Mouse (Mus musculus) gastrocnemius, postnatal 36 days (tissue): Measurements from ENCODE around the gene Znrf3. TPM values are rescaled to one million over a fixed set of nuclear protein-coding genes. Genes with fewer than 3 reads are reported as not detected.

Experiments
- DNase-seq, 2 experiments: peaks; one replicate each; pipeline ENCODE4 v3.0.0; 2022
- intact Hi-C: fragments of 180-260 bp; cut with DNase I; formaldehyde crosslinking; loops from one replicate; pipeline ENCODE4 v1.15.1; 2025
- total RNA-seq, 2 experiments: library from RNA; stranded (reverse); gene quantifications; 2 replicates each; pipeline ENCODE4 v1.2.3; 2021

The Znrf3 gene
- total RNA-seq, 2 experiments from 2014 or later, result 4.3 to 6.9 TPM

DNA sequence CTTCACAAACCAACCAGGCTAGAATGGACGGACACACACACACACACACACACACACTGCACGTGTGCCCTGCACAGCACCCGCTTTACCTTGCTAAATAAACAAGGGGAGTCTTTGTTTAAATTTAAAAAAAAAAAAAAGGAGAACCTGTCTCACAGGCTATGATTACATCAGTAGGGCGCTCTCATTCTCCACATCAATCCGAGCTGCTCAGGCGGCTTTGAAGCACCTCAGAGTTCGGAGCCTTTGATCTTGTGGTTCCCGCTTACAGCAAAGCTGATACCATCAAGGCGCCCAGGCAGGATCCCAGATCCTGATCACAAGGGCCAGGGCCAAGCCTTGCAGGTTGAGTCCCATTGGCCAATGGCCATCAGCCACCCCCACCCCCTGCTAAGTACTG, 33.1 kb downstream of the Znrf3 start:
- intact Hi-C loops, result no loop called here
- no peak for DNase-seq

DNA sequence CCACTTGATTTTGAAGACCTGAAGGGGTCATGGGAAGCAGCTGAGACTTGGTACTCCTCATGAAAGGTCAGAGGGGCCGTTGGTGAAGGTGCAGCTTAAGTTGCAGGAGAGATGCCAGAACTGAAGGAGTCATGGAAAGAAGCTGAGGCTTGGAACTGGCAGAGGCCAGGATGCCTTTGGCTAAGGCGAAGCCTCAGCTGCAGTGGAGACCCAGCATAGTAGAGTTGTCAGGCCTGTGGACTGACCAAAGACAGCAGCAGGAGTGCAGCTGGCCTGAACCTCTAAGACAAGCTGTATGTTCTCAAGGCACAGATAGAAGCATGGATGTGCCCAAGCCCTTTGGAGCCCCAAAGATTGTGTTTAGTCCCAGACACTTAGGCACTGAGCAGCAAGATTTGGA, 40.5 kb downstream of the Znrf3 start:
- intact Hi-C loops, result no loop called here
- DNase-seq, result no peak

DNA sequence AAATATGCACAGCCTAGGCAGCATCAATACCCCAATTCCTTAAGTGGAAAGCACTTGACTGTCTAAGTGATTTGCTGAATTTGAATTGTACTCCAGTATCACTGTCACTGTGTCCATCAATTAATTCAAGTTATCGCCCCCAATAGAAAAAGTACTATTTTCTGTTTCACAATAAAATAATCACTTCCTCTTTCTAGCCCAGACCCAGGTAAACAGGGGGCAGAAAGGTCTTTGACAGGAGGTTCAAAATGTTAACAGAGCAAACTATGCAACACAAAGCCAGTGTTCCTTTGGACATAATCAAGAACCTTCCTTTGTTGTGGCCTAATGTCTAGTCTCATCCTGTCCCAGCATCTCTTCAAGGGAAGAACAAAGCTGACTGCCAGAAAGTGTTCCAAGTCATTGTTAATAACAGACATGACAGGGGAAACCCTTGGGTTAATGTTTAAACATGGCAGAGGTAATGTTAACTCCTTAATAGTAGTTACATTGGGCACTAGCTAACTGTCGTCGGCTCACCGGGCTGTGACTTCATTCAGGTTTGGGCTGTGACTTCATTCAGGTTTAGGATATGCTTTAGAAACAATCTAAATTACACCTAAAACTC, 42.4 kb downstream of the Znrf3 start:
- DNase-seq, result no peak
- intact Hi-C loops, result no loop called here

DNA sequence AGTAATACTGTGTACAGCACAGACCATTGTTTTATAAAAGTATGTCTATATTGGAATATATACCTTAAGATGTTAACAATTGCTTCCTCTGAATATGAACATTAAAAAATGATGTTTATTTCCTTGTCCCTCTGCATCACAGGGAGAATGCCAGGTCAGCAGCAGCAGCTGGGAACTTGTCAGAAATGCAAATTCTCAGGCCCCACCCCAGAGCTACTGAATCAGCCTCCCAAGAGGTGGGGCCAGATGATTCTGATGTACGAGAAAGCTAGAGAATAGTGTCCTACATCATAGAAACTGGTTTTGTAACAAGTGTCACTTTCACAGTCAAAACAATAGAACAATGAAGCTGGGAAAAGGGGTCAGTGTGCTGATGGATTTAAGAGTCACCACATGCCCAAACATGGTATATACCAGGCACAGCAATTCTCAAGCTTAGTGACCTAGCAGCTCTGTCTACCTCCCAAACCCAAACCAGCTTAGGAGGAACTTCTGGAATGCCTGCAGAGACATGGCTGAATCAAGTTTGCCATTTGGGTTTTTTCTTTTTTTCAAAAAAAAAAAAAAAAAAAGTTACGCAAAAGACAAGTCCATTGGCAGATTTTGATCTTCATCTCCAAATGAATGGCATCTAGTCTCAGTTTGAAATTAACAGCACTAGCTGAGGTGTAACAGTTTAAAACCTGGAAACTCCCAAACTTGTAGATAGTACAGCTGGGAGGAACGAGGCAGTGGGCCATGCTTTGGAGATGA, 46.2 kb downstream of the Znrf3 start:
- intact Hi-C loops, result no loop called here
- DNase-seq, result no peak

DNA sequence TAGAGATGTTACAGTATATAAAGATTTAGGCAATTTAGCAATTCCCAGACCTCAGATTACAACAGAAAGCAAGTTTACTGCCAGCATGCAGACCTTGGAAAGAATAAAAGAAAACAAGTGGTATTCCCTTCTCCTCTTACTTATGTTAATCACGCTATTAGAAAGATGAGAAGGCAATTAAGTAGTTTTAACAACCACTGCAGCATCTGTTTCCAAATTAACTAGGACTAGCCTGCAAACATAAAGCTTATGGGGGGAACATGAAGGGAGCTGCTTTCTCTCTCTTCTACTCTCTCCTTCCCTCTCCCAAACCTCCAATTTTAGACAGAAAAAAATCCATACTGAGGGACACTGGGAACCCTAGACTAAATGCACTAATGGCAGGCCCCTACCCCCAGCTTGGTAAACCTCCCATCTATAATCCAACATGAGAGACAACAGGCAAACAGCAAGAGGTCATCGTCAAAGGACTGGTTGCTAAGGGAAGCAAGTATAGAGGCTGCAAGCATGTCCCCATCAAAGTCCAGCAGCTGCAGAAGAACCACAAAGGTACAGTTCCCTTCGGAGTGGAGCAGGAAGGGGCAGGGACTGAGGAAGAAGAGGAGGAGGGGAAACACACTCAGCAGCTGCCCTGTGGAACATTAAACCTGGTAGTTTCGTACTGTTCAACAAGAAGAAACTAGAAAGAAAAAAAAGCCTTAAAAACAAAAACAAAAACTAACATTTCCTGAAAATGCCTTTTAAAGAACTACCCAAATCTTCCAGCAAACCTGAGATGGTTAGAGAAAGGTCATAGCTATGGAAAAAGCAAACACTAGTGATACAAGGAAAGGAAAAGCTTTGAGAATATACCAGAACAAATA, 53.4 kb downstream of the Znrf3 start:
- DNase-seq, result no peak
- intact Hi-C loops, result loop anchor here (5.0 kb wide), 1 partner anchor 41 kb away; no protein-coding TSS in a partner anchor

DNA sequence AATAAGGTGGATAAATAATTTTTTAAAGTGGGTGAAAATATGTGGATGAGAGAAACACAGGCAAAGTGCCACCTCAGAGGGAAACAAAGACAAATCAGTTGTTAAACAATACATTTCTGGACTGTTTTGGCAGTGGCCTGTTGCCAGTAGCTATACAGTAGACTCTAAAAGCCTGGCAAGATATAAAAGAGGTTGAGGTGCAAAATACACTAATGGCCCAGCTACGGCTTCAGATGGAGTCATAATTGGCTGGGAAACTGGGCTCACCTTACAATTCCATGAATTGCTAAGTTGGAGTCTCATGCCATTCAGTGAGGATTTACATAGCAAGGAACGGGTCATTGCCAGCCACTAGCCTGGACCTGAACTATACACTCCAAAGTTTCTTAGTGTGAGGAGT, 62.0 kb downstream of the Znrf3 start:
- DNase-seq, result no peak
- intact Hi-C loops, result loop anchor here (5.0 kb wide), 1 partner anchor 55 kb away; no protein-coding TSS in a partner anchor

DNA sequence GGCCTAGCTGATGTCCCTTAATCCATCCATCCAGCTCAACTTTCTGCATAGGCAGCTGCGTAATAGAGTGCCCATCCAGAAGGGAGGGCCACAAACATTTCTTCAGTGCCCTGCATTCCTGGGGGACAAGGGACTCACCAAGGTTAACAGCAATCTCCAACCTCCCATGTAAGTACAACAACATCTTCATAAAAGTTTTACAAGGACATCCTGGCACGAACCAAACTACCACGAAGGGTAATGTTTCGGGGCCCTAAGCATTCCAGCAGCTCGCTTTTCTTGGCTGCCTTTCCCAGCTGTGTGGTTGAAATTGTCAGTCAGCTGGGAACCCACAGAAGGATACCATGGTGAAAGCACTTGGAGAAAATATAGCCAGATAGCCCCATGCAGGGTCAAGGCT, 63.4 kb downstream of the Znrf3 start:
- intact Hi-C loops, result loop anchor here (5.0 kb wide), 1 partner anchor 56 kb away; no protein-coding TSS in a partner anchor
- DNase-seq, result peak in 1 of 2 experiments; percentile 17

DNA sequence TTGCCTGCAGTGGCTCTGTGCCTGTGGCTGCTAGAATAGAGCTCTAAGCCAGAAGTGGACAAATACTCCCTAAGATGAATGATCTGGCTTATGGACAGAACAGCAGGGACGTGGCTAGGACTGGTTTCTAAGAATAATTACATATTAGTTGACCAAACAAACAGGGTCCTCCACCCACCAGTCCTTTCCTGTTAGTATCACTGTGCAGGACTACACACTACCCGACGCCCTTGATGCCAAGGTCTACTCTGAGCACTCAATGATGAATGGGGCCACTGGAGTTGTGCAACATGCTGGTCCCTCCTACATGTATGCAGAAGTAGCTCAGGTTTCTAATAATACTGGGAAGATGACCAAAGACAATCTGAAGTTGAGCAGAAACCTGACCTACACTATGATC, 64.4 kb downstream of the Znrf3 start:
- no peak for DNase-seq
- intact Hi-C loops, result loop anchor here (5.0 kb wide), 1 partner anchor 57 kb away; no protein-coding TSS in a partner anchor

DNA sequence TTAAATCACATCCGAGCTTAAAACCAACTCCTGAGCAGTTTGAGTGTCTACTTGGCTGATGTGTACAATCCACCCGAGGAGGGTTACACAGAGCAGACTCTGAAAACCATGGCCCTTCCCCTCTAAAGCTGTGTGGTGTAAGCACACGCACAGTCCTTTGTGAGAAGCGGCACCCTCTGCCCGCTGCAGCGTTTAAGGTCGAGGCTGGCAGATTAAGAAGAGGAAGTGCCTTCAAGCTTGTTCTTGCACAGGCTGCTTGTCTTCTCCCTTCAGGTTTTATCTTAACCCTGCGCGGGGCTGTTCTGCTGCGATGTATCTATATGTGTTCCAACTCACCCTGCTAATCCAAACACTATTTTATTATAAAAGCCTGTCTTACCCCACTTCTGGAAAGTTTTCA, 75.5 kb downstream of the Znrf3 start:
- DNase-seq, result no peak
- intact Hi-C loops, result no loop called here

DNA sequence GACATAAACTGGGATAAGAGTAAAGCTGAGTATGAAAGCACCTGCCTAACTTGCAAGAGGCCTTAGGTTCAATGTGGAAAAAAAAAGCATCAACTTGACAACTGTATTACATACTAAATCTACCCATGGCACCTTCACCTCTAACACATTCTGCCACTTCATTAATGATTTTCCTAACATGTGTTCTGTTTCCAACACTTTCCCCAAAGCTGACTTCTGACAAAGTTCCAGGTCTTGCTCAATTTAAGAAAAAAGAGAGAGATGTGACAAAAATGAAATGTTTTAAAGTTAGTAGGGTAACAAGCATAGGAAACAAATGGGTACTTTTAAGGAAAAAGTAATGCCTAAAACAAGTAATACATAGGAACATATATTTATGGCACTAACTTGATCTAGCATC, 76.2 kb downstream of the Znrf3 start:
- DNase-seq, result no peak
- intact Hi-C loops, result no loop called here

DNA sequence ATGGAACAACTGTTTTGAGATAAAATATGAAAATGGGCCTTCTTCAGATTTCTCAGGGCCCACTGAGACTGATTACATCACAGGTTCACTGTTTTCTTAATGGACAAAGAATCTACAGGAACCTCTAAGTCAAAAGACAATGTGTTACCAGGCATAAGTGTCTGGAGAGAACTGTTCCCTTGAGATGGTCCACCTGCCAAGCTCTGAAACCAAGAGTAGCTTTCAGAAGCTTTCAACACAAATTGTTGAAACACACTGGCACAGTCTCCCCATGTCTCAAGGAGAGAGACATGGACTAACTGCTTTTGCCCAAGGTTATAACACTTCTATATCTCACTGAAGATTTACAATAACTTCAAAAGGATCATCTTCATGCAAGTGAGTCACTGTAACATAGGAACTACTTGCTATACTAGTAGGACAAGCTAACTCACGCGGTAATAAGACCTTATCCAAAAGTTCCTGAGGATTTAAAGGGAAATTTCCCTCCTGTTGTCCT, 89.3 kb downstream of the Znrf3 start:
- intact Hi-C loops, result no loop called here
- no peak for DNase-seq

DNA sequence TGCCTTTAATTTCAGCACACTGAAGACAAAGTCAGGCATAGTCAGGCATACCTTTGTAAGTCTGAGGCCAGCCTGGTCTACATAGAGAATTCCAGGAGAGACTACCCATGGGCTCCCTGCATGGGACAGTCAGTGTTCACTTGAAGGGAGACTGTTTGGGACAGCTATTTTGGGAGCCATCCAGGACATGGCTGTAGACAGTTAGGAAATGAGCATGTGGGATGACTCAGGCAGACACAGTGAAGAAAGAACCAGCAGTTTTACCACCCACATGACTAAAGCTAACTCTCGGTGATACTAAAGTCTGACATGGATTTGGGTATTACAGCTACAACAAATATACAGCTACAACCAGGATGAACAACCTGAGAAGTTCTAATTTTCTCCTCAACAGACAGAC, 89.9 kb downstream of the Znrf3 start:
- DNase-seq, result peak in 1 of 2 experiments; percentile 5
- intact Hi-C loops, result no loop called here

DNA sequence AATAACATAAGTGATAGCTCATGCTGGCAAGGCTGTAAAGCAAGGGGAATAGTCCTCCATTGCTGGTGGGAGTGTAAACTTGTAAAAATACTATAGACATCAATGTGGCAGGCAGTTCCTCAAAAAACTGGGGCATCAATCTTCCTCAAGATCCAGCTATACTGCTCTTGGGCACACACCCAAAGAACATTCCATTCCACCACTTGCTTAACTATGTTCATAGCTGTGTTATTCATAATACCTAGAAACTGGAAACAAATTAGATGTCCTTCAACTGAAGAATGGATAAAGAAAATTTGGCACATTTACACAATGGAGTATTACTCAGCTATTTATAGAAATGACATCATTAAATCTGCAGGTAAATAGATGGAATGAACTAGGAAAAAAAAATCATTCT, 91.6 kb downstream of the Znrf3 start:
- intact Hi-C loops, result no loop called here
- DNase-seq, result no peak

DNA sequence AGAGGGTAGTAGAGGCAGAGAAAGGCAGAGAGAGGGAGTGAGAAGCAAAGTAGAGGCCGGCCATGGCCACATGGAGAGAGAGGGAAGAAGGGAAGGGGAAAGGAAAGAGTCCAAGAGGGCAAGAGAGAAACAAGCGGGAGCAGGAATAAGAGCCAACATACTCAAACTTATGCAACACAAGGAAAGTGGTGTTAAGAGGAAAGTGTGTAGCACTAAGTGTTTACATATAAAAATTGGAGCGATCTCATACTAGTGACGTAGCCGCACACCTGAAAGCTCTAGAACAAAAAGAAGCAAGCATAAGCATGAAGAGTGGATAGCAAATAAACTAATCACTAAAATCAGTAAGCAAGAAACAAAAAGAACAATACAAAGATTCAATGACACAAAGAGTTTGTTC, 95.2 kb downstream of the Znrf3 start:
- intact Hi-C loops, result no loop called here
- no peak for DNase-seq

DNA sequence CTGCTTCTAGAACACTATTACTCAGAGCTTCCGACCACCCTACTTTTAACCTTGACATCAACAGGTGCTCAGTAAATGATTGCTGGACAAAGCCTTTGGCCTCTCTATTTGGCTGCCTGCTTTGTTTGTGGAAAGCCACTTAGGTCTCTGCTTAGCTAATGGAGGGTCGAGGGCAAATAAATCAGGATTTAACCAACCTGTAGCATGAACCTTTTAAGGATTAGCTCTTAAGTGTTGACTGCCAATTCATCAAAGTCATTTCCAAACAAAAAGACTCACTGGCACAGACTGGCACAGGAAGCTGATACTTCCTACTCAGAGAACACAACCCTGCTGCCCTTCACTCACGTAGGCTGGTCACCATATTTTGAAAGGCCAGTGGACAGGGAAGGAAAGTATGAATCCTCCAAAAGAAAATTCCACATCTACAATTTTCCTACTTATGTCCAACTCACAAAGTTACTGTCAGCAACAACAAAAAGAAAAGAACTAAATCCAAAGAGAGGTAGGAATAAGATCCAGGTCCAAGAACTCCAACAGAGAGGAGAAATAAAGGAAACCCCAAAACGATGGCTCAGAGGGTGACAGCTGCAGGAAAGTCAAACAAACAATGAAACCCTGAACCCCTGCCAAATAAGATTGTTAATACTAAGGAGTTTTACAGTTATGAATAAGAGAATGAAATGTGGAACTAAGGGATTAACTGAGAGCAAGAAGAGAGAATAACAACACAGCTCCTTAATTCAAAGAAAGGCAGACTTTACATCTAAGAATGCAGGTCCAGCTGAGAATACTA, 97.6 kb downstream of the Znrf3 start:
- DNase-seq, result no peak
- intact Hi-C loops, result no loop called here

DNA sequence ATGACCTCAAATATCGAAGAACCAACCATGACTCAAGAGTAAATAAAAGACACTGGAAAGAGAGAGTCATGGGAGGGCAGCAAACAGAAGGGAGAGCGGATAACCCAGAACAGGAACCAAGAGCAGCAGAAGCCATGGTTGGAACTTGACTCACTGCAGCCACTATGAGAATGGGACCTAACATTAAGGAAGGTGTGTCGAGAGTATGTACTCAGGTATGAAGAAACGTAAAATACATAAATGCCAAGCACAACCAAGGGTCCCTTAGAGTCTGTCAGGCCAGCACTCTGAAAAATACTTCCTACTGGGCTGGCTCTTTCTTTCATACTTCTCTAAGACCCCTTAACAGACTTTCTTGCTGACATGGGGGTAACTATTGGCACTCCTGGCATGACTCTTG, 100.9 kb downstream of the Znrf3 start:
- no peak for DNase-seq
- intact Hi-C loops, result no loop called here

DNA sequence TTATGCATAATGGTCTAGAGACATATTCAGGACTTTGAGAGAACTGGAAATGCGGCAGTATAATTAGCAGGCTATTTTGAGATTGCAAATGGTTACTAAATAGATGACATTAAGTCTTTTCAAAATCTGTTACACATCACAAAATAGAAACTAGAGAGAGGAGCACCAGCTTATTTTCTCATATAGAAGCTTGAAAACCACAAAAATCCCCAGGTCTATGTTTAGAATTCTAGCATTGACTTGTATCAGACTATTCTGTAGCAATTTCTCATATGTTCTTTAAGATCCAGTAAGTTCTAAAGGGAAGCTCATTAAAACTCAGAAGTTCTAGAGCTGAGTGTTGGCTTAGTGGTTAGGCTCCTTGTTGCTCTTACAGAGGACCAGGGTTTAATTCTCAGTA, 104.9 kb downstream of the Znrf3 start:
- no peak for DNase-seq

DNA sequence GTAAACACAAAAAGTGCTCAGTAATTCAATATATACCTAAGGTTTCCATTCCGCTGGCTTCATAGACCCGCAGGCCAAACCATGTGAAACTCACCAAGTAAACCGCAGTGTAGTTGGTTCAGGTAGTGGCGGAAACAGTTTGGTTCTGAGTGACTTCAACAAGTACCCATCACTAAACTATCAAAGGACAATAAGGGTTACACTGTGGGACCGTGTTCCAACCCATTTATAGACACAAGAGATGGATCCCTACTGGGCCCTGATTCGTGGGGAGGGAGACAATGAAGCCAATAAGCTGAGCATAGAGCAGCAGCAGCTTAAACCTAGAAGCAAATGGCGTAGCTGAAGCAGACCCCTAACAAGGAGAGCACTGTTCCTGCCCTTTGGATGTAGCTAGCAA, 107.8 kb downstream of the Znrf3 start:
- intact Hi-C loops, result no loop called here
- no peak for DNase-seq

More for the DNA sequence above, 104.9 kb downstream of the Znrf3 start:
- intact Hi-C loops, result no loop called here

DNA sequence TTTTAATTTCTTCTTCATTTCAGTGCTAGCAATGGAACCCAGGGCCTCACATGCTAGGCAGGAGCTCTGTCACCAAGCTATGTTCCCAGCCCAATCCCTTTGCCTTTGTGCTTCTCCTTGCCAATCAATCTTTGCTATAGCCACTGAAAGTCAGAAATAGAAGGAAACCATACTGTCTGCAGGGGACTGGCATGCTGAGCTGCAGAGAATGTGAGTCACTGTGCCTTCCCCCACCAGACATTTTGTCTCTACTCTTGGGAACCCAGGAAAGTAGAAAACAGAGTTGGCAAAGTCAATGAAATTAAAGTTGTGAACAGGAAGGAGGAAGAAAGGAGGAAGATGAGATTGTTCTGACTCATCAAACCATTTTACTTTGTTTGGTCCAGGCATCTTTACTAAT, 108.4 kb downstream of the Znrf3 start:
- DNase-seq, result no peak
- intact Hi-C loops, result no loop called here

DNA sequence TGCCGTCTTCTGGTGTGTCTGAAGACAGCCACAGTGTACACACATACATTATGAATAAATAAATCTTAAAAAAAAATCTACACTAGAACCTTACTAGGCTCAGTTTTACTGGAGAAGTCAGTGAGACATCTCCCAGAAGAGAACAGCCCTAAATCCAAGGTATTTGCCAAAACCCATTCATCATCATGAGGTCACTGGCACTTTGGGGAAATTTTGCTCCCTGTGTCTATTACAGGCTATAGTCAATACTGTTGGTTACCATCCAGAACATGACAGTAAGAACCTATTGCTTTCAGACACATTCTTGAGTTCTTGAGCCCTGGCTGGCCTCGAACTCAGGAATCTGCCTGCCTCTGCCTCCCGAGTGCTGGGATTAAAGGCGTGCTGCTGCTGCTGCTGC, 113.8 kb downstream of the Znrf3 start:
- intact Hi-C loops, result no loop called here
- no peak for DNase-seq
